8 mouse cellular contexts compared by ENCODE assay signal in genomic region chr9:70657013-70657967, GRCm38 (mm10). TPM values are rescaled to one million over a fixed set of nuclear protein-coding genes. Genes with fewer than 3 reads are reported as not detected.
DNase-seq lines count a peak whose midpoint lies in the region; ATAC-seq and TF ChIP-seq lines count a peak whose summit lies in the region.

TSS of gene Mindy2 (minus strand) at chr9:70657174.

- intact Hi-C loops in heart, postnatal 25 days (cut with DNase I) = loop anchor here (2.0 to 5.0 kb wide), 2 partner anchors 22 to 190 kb away; partner anchors contain the start of gene Adam10

- WGBS in forebrain, embryonic 15.5 days = 2% methylated on average over 53 of the region's 67 CpGs
- WGBS in lung, adult 2 months = 2% methylated on average over 67 of the region's 67 CpGs

- no peaks in the 10 kb centered on the region for H3K9me3 ChIP-seq in forebrain, embryonic 15.5 days

- peaks cover 33% of the 10 kb centered on the region for H3K4me1 ChIP-seq in forebrain, embryonic 15.5 days
- H3K4me1 ChIP-seq in lung, adult 2 months (ENCODE audit: control insufficient read depth, insufficient read depth, low read length) = peaks cover 12% of the 10 kb centered on the region

- peak within 1 kb of the TSS; percentile 95 for H3K27ac ChIP-seq in forebrain, embryonic 15.5 days (replicated peaks)

- H3K9ac ChIP-seq in forebrain, embryonic 15.5 days (replicated peaks) = peak within 1 kb of the TSS; percentile 94

- H3K4me2 ChIP-seq in forebrain, embryonic 15.5 days (replicated peaks) = peak within 1 kb of the TSS; percentile 70

- no peaks in the 10 kb centered on the region for H3K36me3 ChIP-seq in forebrain, embryonic 15.5 days

- TF ChIP-seq POLR2A in lung, adult 2 months (IDR thresholded peaks at IDR 0.05; ENCODE audit: borderline replicate concordance, extremely low read depth, low read depth, low read length) = peak; percentile 82

- no peak for TF ChIP-seq CTCF in lung, adult 2 months (IDR thresholded peaks at IDR 0.05; ENCODE audit: insufficient read depth, low read length)

- H3K4me3 ChIP-seq in forebrain, embryonic 15.5 days = peak within 1 kb of the TSS; percentile 90
- peak within 1 kb of the TSS; percentile 69 for H3K4me3 ChIP-seq in lung, adult 2 months (replicated peaks; ENCODE audit: extremely low read depth, low read depth, low read length)

- peak; percentile 96 for ATAC-seq in forebrain, embryonic 15.5 days (replicated peaks)
- peak; percentile 91 for ATAC-seq in neutrophil, adult 5-6 weeks (ENCODE audit: extremely low read depth, insufficient number of reproducible peaks, low FRiP score, poor library complexity, severe bottlenecking)

- H3K27me3 ChIP-seq in forebrain, embryonic 15.5 days = no peaks in the 10 kb centered on the region

- peak; percentile 90 for DNase-seq in ES-CJ7 (ENCODE audit: low read depth, low spot score)
- peak; percentile 99 for DNase-seq in cerebellum, adult 11 months
- peak; percentile 94 for DNase-seq in heart, postnatal 25 days (ENCODE audit: low spot score)
- DNase-seq in layer of hippocampus, adult 18-20 months (ENCODE audit: low spot score in 2 of 2) = peak; percentile 96 to 97
- DNase-seq in lung, adult 2 months = peak; percentile 97
- DNase-seq in thymus, adult 18-20 months = peak; percentile 96 to 97

RNA-seq across cellular contexts. Expression of gene Mindy2, which starts in this region (rescaled TPM):
- polyA plus RNA-seq in forebrain, embryonic 15.5 days (2015; fragmentation: Nextera tagmentation; extraction: Ambion mirVana) = 16.6 and 19.4 TPM in 2 replicates
- total RNA-seq in heart, postnatal 25 days (2021) = 10 to 100 TPM; 32.2 to 38.6 TPM
- total RNA-seq in layer of hippocampus, adult 18-20 months (2021) = 10 to 100 TPM; 33.7 to 35.3 TPM
- polyA plus RNA-seq in lung, adult 2 months (2012; rRNA removed) = 12.0 and 21.8 TPM in 2 replicates
- total RNA-seq in neutrophil, adult 5-6 weeks (2017) = 45.1 and 47.7 TPM in 2 replicates

Comparison
In these comparisons a context has a peak if more than half of its experiments do, and no peak if none do; other contexts are left out.
1. Peak in every context shown above with its lines: DNase-seq, ATAC-seq, H3K4me3 ChIP-seq and H3K27ac ChIP-seq.